In genomic region chr9:94386190-94386589, GRCm38 (mm10) we compare ENCODE assay signal across 28 mouse cellular contexts.
DNase-seq lines count a peak whose midpoint lies in the region; ATAC-seq and TF ChIP-seq lines count a peak whose summit lies in the region.
"Had no signal": no experiment of that assay in that cellular context is flagged by ENCODE, and none has a peak within 500 bp of the region (broad histone marks: within the 10 kb centered on the region; RNA-seq: fewer than 3 reads in every experiment).

No protein-coding gene starts in this region.

- no peak overlapping the region for H3K27ac ChIP-seq in liver, adult 2 months (replicated peaks; ENCODE audit: insufficient read depth, low read depth, low read length)
- H3K27ac ChIP-seq in liver, embryonic 11.5 days (ENCODE audit: low read depth, low read length): no peak overlapping the region
- H3K27ac ChIP-seq in liver, embryonic 14.5 days: no peak overlapping the region
- no peak overlapping the region for H3K27ac ChIP-seq in liver, embryonic 16.5 days (ENCODE audit: low read length)
- no peak overlapping the region for H3K27ac ChIP-seq in kidney, embryonic 15.5 days
- H3K27ac ChIP-seq: embryonic facial prominence, embryonic 13.5 days; embryonic facial prominence, embryonic 15.5 days; forebrain, embryonic 10.5 days; forebrain, embryonic 12.5 days had no signal

- H3K4me1 ChIP-seq in liver, adult 2 months (ENCODE audit: control insufficient read depth, insufficient read depth, low read length): peaks cover 2% of the 10 kb centered on the region; the same call in 1 of the 2 replicates
- no peaks in the 10 kb centered on the region for H3K4me1 ChIP-seq in liver, embryonic 11.5 days (replicated peaks; ENCODE audit: control insufficient read depth, insufficient read depth, low read length)
- H3K4me1 ChIP-seq in liver, embryonic 14.5 days (replicated peaks; ENCODE audit: control insufficient read depth in 2 of 2, insufficient read depth in 2 of 2, low read length in 1 of 2): no peaks in the 10 kb centered on the region; a peak in 1 of 4 replicates
- H3K4me1 ChIP-seq in liver, embryonic 16.5 days (ENCODE audit: control insufficient read depth, low read depth, low read length): no peaks in the 10 kb centered on the region
- H3K4me1 ChIP-seq in kidney, embryonic 15.5 days: no peaks in the 10 kb centered on the region
- H3K4me1 ChIP-seq: embryonic facial prominence, embryonic 13.5 days; embryonic facial prominence, embryonic 15.5 days; forebrain, embryonic 10.5 days; forebrain, embryonic 12.5 days had no signal

- no peaks in the 10 kb centered on the region for H3K79me2 ChIP-seq in liver, adult 2 months (ENCODE audit: control insufficient read depth, insufficient read depth, low read length)

- TF ChIP-seq CTCF in liver, adult 2 months (IDR thresholded peaks at IDR 0.05; ENCODE audit: low read depth, low read length): no peak
- TF ChIP-seq CTCF in liver, embryonic 14.5 days (IDR thresholded peaks at IDR 0.05; ENCODE audit: low read depth): no peak

- no peaks in the 10 kb centered on the region for H3K36me3 ChIP-seq in liver, adult 2 months (ENCODE audit: control insufficient read depth, insufficient read depth, low read length)
- H3K36me3 ChIP-seq in liver, embryonic 11.5 days (ENCODE audit: control insufficient read depth, insufficient read depth, low read length): no peaks in the 10 kb centered on the region
- no peaks in the 10 kb centered on the region for H3K36me3 ChIP-seq in liver, embryonic 14.5 days (replicated peaks; ENCODE audit: control insufficient read depth, insufficient read depth, low read depth)
- no peaks in the 10 kb centered on the region for H3K36me3 ChIP-seq in liver, embryonic 16.5 days (ENCODE audit: control insufficient read depth, insufficient read depth)
- H3K36me3 ChIP-seq in kidney, embryonic 15.5 days: no peaks in the 10 kb centered on the region
- H3K36me3 ChIP-seq: embryonic facial prominence, embryonic 13.5 days; embryonic facial prominence, embryonic 15.5 days; forebrain, embryonic 10.5 days; forebrain, embryonic 12.5 days; G1E had no signal

- no peak overlapping the region for H3K4me2 ChIP-seq in liver, embryonic 11.5 days
- no peak overlapping the region for H3K4me2 ChIP-seq in liver, embryonic 14.5 days (ENCODE audit: low read depth)
- no peak overlapping the region for H3K4me2 ChIP-seq in liver, embryonic 16.5 days (ENCODE audit: low read depth, low read length)
- H3K4me2 ChIP-seq in kidney, embryonic 15.5 days: no peak overlapping the region
- H3K4me2 ChIP-seq: embryonic facial prominence, embryonic 13.5 days; embryonic facial prominence, embryonic 15.5 days; forebrain, embryonic 12.5 days had no signal

- DNase-seq in liver, adult 2 months (ENCODE audit: extremely low read depth, low read depth, low spot score): peak; percentile 60
- no peak for DNase-seq in liver, embryonic 11.5 days (ENCODE audit: low spot score)
- no peak for DNase-seq in liver, embryonic 14.5 days (ENCODE audit: low read depth in 3 of 3, low spot score in 3 of 3)
- DNase-seq in cerebellum, postnatal 10 days: no peak
- DNase-seq: adrenal gland, adult 8-10 months; adrenal gland, postnatal 14 days; adrenal gland, postnatal 36 days; B cell, adult 2 months; cerebellum, adult 11-12 months; cerebellum, adult 2 months; cerebellum, adult 9-10 months; cerebellum, postnatal 14 days; cerebellum, postnatal 36 days; embryo, embryonic 11 days had no signal

- H3K9ac ChIP-seq in liver, adult 2 months (ENCODE audit: low read depth, low read length): no peak overlapping the region
- H3K9ac ChIP-seq in liver, embryonic 11.5 days (ENCODE audit: low read depth, low read length): no peak overlapping the region
- H3K9ac ChIP-seq in liver, embryonic 14.5 days (replicated peaks): no peak overlapping the region
- no peak overlapping the region for H3K9ac ChIP-seq in liver, embryonic 16.5 days (ENCODE audit: low read depth, low read length)
- no peak overlapping the region for H3K9ac ChIP-seq in kidney, embryonic 15.5 days
- H3K9ac ChIP-seq: embryonic facial prominence, embryonic 13.5 days; embryonic facial prominence, embryonic 15.5 days; forebrain, embryonic 12.5 days had no signal

- H3K9me3 ChIP-seq in liver, embryonic 11.5 days (ENCODE audit: control insufficient read depth, low read length): no peaks in the 10 kb centered on the region
- no peaks in the 10 kb centered on the region for H3K9me3 ChIP-seq in liver, embryonic 14.5 days (ENCODE audit: control insufficient read depth, low read length)
- H3K9me3 ChIP-seq in liver, embryonic 16.5 days (replicated peaks; ENCODE audit: control insufficient read depth, low read length): no peaks in the 10 kb centered on the region
- H3K9me3 ChIP-seq in kidney, embryonic 15.5 days (replicated peaks): no peaks in the 10 kb centered on the region
- H3K9me3 ChIP-seq: embryonic facial prominence, embryonic 13.5 days; embryonic facial prominence, embryonic 15.5 days; forebrain, embryonic 10.5 days; forebrain, embryonic 12.5 days had no signal

- TF ChIP-seq EP300 in liver, embryonic 14.5 days (IDR thresholded peaks at IDR 0.05; ENCODE audit: low read depth): no peak

- H3K27me3 ChIP-seq in liver, adult 2 months (ENCODE audit: control insufficient read depth, insufficient read depth, low read length): no peaks in the 10 kb centered on the region
- no peaks in the 10 kb centered on the region for H3K27me3 ChIP-seq in liver, embryonic 11.5 days (replicated peaks; ENCODE audit: control insufficient read depth, insufficient read depth, low read length)
- no peaks in the 10 kb centered on the region for H3K27me3 ChIP-seq in liver, embryonic 14.5 days (ENCODE audit: control insufficient read depth, insufficient read depth, low read length)
- no peaks in the 10 kb centered on the region for H3K27me3 ChIP-seq in liver, embryonic 16.5 days (ENCODE audit: control insufficient read depth, insufficient read depth, low read depth, low read length)
- no peaks in the 10 kb centered on the region for H3K27me3 ChIP-seq in kidney, embryonic 15.5 days
- H3K27me3 ChIP-seq: CH12.LX; embryonic facial prominence, embryonic 13.5 days; embryonic facial prominence, embryonic 15.5 days; forebrain, embryonic 12.5 days; Patski had no signal

- no peak for TF ChIP-seq POLR2A in liver, adult 2 months (IDR thresholded peaks at IDR 0.05; ENCODE audit: extremely low read depth, insufficient read depth, low read length)

- H3K4me3 ChIP-seq in liver, adult 2 months (ENCODE audit: insufficient read depth, low read depth, low read length): no peak overlapping the region
- H3K4me3 ChIP-seq in liver, embryonic 11.5 days (ENCODE audit: low read depth, low read length): no peak overlapping the region
- H3K4me3 ChIP-seq in liver, embryonic 14.5 days (ENCODE audit: insufficient read depth in 1 of 2, low read depth in 2 of 2, low read length in 2 of 2): no peak overlapping the region
- H3K4me3 ChIP-seq in liver, embryonic 16.5 days (ENCODE audit: low read depth, low read length): no peak overlapping the region
- no peak overlapping the region for H3K4me3 ChIP-seq in kidney, embryonic 15.5 days (replicated peaks)
- H3K4me3 ChIP-seq: embryonic facial prominence, embryonic 13.5 days; embryonic facial prominence, embryonic 15.5 days; erythroblast, embryonic 14.5 days; forebrain, embryonic 10.5 days; forebrain, embryonic 12.5 days had no signal

- no peak for ATAC-seq in liver, embryonic 11.5 days (replicated peaks; ENCODE audit: low FRiP score)
- peak; percentile 18; the same call in 1 of the 2 replicates for ATAC-seq in liver, embryonic 14.5 days (ENCODE audit: insufficient read depth)
- peak; percentile 37; the same call in 1 of the 2 replicates for ATAC-seq in liver, embryonic 16.5 days (ENCODE audit: low read depth)
- no peak for ATAC-seq in kidney, embryonic 15.5 days (replicated peaks; ENCODE audit: low FRiP score)
- ATAC-seq: activated CD4-positive, CD25-positive, alpha-beta regulatory T cell, adult 4 months; CD4-positive, CD25-positive, alpha-beta regulatory T cell, adult 4 months; forebrain, embryonic 14.5 days; forebrain, embryonic 16.5 days; Patski had no signal

Comparison
In these comparisons a context has a peak if more than half of its experiments do, and no peak if none do; other contexts are left out.
1. ATAC-seq: peak in liver, embryonic 14.5 days (single experiment) and liver, embryonic 16.5 days (single experiment); none in liver, embryonic 11.5 days (single experiment) and kidney, embryonic 15.5 days (single experiment).